12 mouse cellular contexts compared by ENCODE assay signal in the genomic region with DNA sequence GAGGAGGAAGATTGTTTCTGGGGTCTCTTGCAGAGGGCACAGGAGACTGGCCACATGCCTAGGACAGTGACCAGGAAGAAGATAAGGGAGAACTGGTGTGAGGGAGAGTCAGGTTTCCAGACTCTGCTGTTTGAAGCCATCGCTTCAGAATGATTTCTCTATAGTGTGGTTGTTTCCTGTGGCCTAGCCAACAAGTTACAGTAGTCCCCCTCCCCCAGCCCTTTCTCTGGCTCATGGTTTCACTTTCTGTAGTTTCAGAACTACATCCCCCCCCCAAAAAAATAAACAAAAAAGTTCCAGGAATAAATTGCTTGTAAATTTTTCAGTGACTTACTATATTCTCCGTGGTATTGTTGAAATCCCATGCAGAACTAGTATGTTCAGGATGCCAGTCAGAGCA.
"Had no signal": no experiment of that assay in that cellular context is flagged by ENCODE, and none has a peak within 500 bp of the region (broad histone marks: within the 10 kb centered on the region; RNA-seq: fewer than 3 reads in every experiment).

No protein-coding gene starts in this region.

- DNase-seq: kidney, adult 9 months; kidney, postnatal 4 days; lung, embryonic 14.5 days; lung, postnatal 14 days; right cerebral cortex, postnatal 25 days; thymus, postnatal 4 days had no signal

- ATAC-seq: intestine, postnatal 0 days; liver, embryonic 12.5 days; midbrain, embryonic 16.5 days had no signal

- H3K9me3 ChIP-seq: limb, embryonic 15.5 days; liver, embryonic 12.5 days; midbrain, embryonic 12.5 days had no signal

- H3K27ac ChIP-seq: left cerebral cortex, adult 2 months; limb, embryonic 15.5 days; liver, embryonic 12.5 days; midbrain, embryonic 12.5 days had no signal

- H3K27me3 ChIP-seq: limb, embryonic 15.5 days; liver, embryonic 12.5 days; midbrain, embryonic 12.5 days had no signal

- H3K4me3 ChIP-seq: left cerebral cortex, adult 2 months; limb, embryonic 15.5 days; liver, embryonic 12.5 days; midbrain, embryonic 12.5 days had no signal

- H3K4me2 ChIP-seq: limb, embryonic 15.5 days; liver, embryonic 12.5 days; lung, embryonic 14.5 days; midbrain, embryonic 12.5 days had no signal

- H3K9ac ChIP-seq: limb, embryonic 15.5 days; liver, embryonic 12.5 days; lung, embryonic 14.5 days; midbrain, embryonic 12.5 days had no signal

- H3K4me1 ChIP-seq: midbrain, embryonic 12.5 days had no signal

- H3K36me3 ChIP-seq: liver, embryonic 12.5 days had no signal
